Mouse (Mus musculus): ENCODE data around the gene Plekhg6.

The Plekhg6 gene

GRCm38 (mm10) chr6:125385066-125385974 lies 4.7 kb upstream of the Plekhg6 start:
- DNase-seq (ENCODE audit: low read depth, low spot score), result no peak

DNA sequence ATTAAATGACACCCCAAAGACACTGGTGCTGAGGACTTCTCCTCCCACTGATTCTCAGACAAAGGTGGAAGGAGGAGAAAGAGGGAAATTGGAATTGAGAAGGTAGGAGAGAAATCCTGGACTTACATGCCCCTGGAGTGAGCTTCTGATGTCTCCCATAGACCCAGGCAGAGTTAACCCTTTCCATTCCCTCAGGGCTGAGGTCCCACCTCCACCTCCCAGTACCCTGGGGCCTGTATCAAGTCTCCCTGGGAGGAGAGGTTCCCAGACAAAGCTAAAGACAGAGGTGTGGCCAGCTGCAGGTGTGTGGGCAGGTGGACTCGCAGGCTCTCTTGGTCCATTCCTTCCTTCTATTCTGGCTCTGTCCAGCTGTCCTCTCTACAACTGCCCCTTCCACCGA lies 1.4 kb upstream of the Plekhg6 start:
- no peak for DNase-seq (ENCODE audit: low read depth, low spot score)

- DNase-seq (ENCODE audit: low read depth, low spot score), result no peak
These were observed 812 bp downstream of the Plekhg6 start for GRCm38 (mm10) chr6:125379781-125380180.

GRCm38 (mm10) chr6:125378621-125379020 lies 2.0 kb downstream of the Plekhg6 start:
- no peak for DNase-seq (ENCODE audit: low read depth, low spot score)

GRCm38 (mm10) chr6:125377582-125378451 lies 2.8 kb downstream of the Plekhg6 start:
- no peak for DNase-seq (ENCODE audit: low read depth, low spot score)

DNA sequence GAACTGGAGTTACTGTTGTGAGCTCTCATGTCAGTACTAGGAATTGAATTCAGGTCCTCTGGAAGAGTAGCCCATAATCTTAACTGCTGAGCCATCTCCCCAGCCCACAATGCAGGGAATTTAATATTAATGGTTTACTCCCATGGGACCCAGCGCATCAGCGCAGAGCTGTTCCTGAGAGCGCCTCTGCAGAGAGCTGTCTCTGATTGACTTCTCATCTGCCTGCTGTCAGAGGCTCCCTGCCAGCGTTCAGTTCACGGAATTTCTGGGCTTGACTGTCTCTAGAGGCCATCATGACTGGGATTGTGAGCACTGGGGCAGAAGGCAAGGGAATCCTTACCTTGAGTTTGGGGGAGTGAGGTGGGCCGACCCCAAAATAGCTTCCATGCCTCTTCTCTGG lies 3.6 kb downstream of the Plekhg6 start:
- no peak for DNase-seq (ENCODE audit: low read depth, low spot score)

GRCm38 (mm10) chr6:125367758-125368371 lies 12.7 kb downstream of the Plekhg6 start:
- no peak for DNase-seq (ENCODE audit: low read depth, low spot score)

DNA sequence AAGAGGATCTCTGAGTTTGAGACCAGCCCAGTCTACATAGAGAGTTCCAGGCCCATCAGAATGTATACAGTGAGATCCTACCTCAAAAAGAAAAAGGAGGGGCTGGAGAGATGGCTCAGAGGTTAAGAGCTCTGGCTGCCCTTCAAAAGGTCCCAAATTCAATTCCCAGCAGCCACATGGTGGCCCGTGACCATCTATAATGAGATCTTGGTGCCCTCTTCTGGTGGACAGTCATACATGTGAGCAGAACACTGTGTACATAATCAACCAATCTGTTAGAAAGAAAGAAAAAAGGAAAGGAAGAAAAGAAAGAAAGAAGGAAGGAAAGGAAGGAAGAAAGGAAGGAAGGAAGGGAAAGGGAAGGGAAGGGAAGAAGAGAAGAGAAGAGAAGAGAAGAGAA lies 14.5 kb downstream of the Plekhg6 start:
- DNase-seq (ENCODE audit: low read depth, low spot score), result no peak

DNA sequence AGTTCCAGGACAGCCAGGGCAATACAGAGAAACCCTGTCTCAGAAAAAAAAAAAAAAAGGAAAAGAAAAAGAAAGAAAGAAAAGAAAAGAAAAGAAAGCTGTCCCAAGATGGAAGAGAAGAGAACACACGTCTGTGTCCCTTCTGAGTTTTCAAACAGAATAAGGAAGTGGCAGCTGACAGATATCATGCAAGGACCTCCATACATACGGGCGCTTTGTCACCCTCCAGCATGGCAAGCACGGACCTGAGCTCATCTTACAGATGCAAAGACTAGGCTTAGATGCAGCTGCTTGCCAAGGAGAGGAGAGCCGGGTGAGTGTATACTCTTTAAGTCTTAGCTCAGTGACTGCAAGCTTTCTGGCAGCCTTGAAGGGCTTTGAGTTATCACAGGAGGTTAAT lies 15.1 kb downstream of the Plekhg6 start:
- DNase-seq (ENCODE audit: low read depth, low spot score), result no peak

- no peak for DNase-seq (ENCODE audit: low read depth, low spot score)
These were observed 16.1 kb downstream of the Plekhg6 start for GRCm38 (mm10) chr6:125364448-125364847.

DNA sequence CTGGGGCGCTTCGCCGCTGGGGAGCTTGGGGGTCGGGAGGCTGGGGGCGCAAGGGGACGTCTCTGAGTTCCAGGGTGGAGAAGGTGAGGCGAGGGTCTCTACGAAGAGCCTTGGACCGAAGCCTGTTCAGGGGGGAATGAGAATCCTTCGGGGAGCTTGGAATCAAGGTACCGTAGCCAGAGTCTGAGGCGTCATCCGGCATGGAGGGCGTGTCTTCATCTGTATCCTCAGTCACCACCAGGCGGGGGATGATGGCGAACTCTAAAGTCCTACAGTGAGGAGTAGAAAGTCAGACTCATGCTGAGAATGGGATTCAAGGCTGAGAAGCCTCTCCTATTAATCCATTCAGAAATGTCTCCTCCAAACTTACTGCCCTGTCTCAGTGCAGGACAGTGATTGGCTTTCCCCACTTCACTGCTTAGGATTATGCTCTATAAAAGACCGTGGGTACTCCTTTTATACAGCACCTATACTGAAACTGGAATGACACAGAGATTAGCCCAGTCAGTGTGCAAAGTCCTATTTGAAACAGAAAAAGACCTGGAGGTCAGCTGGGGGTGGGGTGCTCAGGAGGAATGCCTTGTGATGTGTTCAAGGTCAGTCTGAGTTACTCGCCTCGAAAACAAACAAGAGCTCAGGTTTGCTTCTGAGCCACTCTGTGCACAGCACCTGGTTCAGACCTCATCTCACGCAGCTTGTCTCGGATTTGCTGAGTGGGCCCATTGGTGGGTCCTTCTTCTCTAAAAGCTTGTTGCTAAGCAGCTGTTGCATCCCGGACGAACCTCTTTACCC lies 16.9 kb downstream of the Plekhg6 start:
- no peak for DNase-seq (ENCODE audit: low read depth, low spot score)

GRCm38 (mm10) chr6:125363021-125363420 lies 17.6 kb downstream of the Plekhg6 start:
- no peak for DNase-seq (ENCODE audit: low read depth, low spot score)

- DNase-seq (ENCODE audit: low read depth, low spot score), result no peak
These were observed 18.9 kb downstream of the Plekhg6 start for GRCm38 (mm10) chr6:125361467-125362291.

- no peak for DNase-seq (ENCODE audit: low read depth, low spot score)
These were observed 19.7 kb downstream of the Plekhg6 start for GRCm38 (mm10) chr6:125360846-125361245.

GRCm38 (mm10) chr6:125359999-125360398 lies 20.6 kb downstream of the Plekhg6 start:
- DNase-seq (ENCODE audit: low read depth, low spot score), result no peak

DNA sequence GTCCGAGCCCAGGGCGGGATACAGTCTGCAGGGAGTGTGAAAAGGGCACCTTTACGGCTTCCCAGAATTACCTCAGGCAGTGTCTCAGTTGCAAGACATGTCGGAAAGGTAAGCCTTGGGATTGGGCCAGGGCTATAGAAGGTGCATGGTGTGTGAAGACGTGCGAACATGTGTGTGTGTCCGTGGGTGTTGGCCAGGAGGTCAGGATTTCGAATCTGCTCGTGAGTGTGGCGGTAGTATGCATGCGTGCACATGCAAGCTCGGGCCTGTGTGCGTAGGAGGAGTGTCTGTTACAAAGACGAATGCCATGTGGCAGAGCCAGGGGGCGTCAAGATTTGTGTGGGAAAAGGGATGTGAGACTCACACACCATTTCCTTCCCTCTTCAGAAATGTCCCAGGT lies 23.3 kb downstream of the Plekhg6 start:
- no peak for DNase-seq (ENCODE audit: low read depth, low spot score)

DNA sequence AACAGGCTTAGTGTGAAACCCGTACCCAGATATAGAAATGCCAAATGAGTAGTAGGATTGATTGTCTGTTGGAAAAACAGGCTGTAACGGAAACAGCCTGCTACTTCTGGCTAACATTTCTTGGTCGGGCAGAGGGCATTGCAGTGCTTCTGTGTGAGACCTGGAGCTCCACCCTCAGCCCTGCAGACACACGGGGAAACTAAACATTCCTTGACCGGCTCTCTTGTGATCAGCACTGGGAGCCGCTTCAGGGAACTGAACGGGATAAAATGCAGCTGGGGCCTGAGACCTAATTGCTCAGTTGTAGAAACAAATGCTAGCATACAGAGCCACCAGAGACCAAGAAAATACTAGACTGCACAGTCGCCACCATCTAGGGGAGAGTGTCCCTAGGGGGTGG lies 24.3 kb downstream of the Plekhg6 start:
- no peak for DNase-seq (ENCODE audit: low read depth, low spot score)

- no peak for DNase-seq (ENCODE audit: low read depth, low spot score)
These were observed 25.3 kb downstream of the Plekhg6 start for GRCm38 (mm10) chr6:125355197-125355741.

DNA sequence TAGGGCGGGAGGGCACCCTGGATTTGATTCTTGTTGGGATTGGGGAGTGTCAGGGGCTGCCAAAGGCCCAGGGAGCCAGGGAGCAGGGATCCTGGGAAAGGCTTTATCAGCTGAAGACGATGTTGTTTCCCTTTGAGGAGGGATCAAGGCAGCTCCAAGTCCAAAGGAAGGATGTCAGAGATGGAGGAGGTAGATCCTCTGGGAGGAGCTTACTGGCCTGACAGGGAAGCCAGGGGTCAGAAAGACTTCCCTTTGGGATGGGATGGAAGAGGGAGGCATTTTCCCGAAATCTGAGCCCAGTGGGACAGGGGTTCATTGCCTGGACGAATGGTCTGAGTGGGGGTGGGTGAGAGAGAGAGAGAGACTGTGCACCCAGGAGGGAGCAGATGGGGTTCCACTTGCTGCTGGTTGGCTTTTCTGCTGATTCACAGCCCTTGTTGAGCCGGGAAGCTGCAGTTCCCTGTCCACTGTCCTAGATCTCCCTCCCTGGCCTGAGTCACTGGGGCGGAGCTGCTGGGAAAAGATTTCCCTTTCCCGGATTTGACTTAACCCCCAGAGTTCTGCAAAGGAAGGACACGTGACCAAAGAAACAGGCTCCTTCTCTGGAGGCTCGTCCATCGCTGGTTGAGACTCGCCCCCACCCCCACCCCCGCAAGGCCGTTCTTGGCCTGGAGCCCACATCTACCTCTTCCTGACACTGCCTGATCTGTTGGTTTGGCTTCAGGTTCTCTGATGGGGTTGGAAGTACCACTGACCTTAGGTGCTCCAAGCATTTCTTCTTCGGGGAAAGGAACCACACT lies 26.0 kb downstream of the Plekhg6 start:
- DNase-seq (ENCODE audit: low read depth, low spot score), result no peak

Data from retina, adult 2 months (tissue).